Mouse (Mus musculus) c-Kit-negative CD71-positive TER-119-positive erythroid progenitor cells, embryonic 14.5 days (primary cell): Measurements from ENCODE around the gene Tmc5.

Experiments
- DNase-seq: peaks from one replicate; pipeline ENCODE4 v3.0.0-alpha.2; 2013; ENCODE audit warnings: low read depth, low spot score

Gene Tmc5

GRCm38 (mm10) chr7:118691287-118691686, 94.2 kb downstream of the Tmc5 start:
- no peak for DNase-seq

- no peak for DNase-seq
Observed at GRCm38 (mm10) chr7:118696146-118696545, 99.0 kb downstream of the Tmc5 start.

- DNase-seq = no peak
Observed at GRCm38 (mm10) chr7:118697168-118697567, 100.1 kb downstream of the Tmc5 start.

GRCm38 (mm10) chr7:118698882-118699281, 101.8 kb downstream of the Tmc5 start:
- DNase-seq = no peak

GRCm38 (mm10) chr7:118703144-118703561, 106.1 kb downstream of the Tmc5 start:
- DNase-seq = no peak

- DNase-seq = peak; percentile 26
Observed at GRCm38 (mm10) chr7:118704001-118704850, 107.1 kb downstream of the Tmc5 start.

- peak; percentile 69 for DNase-seq
Observed at GRCm38 (mm10) chr7:118705101-118705961, 108.2 kb downstream of the Tmc5 start, which contains the start of gene Gde1. TSS of gene Gde1 (minus strand) at chr7:118705778.

- no peak for DNase-seq
Observed at GRCm38 (mm10) chr7:118706051-118706450, 109.0 kb downstream of the Tmc5 start.

- DNase-seq = no peak
Observed at GRCm38 (mm10) chr7:118706488-118706887, 109.4 kb downstream of the Tmc5 start.

- DNase-seq = no peak
Observed at GRCm38 (mm10) chr7:118707216-118707615, 110.1 kb downstream of the Tmc5 start.

GRCm38 (mm10) chr7:118708002-118708401, 110.9 kb downstream of the Tmc5 start:
- no peak for DNase-seq

GRCm38 (mm10) chr7:118710776-118711175, 113.7 kb downstream of the Tmc5 start:
- no peak for DNase-seq

- DNase-seq = peak; percentile 94
Observed at GRCm38 (mm10) chr7:118712228-118713173, 115.4 kb downstream of the Tmc5 start, which contains the start of gene Ccp110. TSS of gene Ccp110 (plus strand) at chr7:118712552.

GRCm38 (mm10) chr7:118714873-118715272, 117.8 kb downstream of the Tmc5 start:
- no peak for DNase-seq

GRCm38 (mm10) chr7:118718066-118718465, 121.0 kb downstream of the Tmc5 start:
- no peak for DNase-seq

- no peak for DNase-seq
Observed at GRCm38 (mm10) chr7:118723927-118724326, 126.8 kb downstream of the Tmc5 start.
